Mouse (Mus musculus) ES-Bruce4 (cell line): Measurements from ENCODE around the gene Kcnip4. TPM values are rescaled to one million over a fixed set of nuclear protein-coding genes. Genes with fewer than 3 reads are reported as not detected.

ENCODE experiments used
- H3K27ac ChIP-seq: 2 replicates; pipeline ENCODE4 v1.5.1; 2012; ENCODE audit warnings: low read length, inconsistent platforms; ENCODE audit not compliant: insufficient read depth
- H3K27me3 ChIP-seq: 2 replicates; pipeline ENCODE4 v1.6.1; 2012; ENCODE audit warnings: mild to moderate bottlenecking, low read length, inconsistent platforms; ENCODE audit not compliant: control insufficient read depth, poor library complexity, insufficient read depth, severe bottlenecking
- H3K36me3 ChIP-seq: 2 replicates; pipeline ENCODE4 v1.6.1; 2012; ENCODE audit warnings: inconsistent platforms, mild to moderate bottlenecking, low read length, moderate library complexity; ENCODE audit not compliant: control insufficient read depth, poor library complexity, insufficient read depth, severe bottlenecking
- H3K4me1 ChIP-seq: one replicate; pipeline ENCODE4 v1.8.1; 2011; ENCODE audit warnings: low read length; ENCODE audit not compliant: control insufficient read depth, insufficient read depth
- H3K4me3 ChIP-seq: 2 replicates; pipeline ENCODE4 v1.5.1; 2011; ENCODE audit warnings: low read depth, mild to moderate bottlenecking, low read length
- H3K9ac ChIP-seq: 2 replicates; pipeline ENCODE4 v1.6.1; 2012; ENCODE audit warnings: low read depth, mild to moderate bottlenecking, inconsistent platforms; ENCODE audit not compliant: poor library complexity, severe bottlenecking
- H3K9me3 ChIP-seq: replicated peaks from 2 replicates; pipeline ENCODE4 v1.6.1; 2012; ENCODE audit warnings: mild to moderate bottlenecking, low read length, inconsistent platforms; ENCODE audit not compliant: control insufficient read depth, poor library complexity, insufficient read depth, severe bottlenecking
- CTCF ChIP-seq: IDR thresholded peaks from one replicate; pipeline ENCODE4 v1.8.1; 2011; ENCODE audit warnings: low read depth, low read length
- EP300 ChIP-seq: IDR thresholded peaks from 2 replicates; pipeline ENCODE4 v1.6.1; 2011; ENCODE audit warnings: low read depth, low read length; ENCODE audit not compliant: insufficient read depth
- POLR2A ChIP-seq: IDR thresholded peaks from one replicate; pipeline ENCODE4 v1.8.1; 2011; ENCODE audit warnings: low read length; ENCODE audit not compliant: insufficient read depth
- polyA plus RNA-seq: library from polyadenylated mRNA; stranded (reverse); fragments of >200 nt; gene quantifications from 2 replicates; pipeline ENCODE4 v1.2.4, GENCODE M21; 2011; ENCODE audit warnings: low read depth; ENCODE audit not compliant: missing spikeins, insufficient read depth, insufficient read length

The Kcnip4 gene
- polyA plus RNA-seq, 1 experiment, result not detected

DNA sequence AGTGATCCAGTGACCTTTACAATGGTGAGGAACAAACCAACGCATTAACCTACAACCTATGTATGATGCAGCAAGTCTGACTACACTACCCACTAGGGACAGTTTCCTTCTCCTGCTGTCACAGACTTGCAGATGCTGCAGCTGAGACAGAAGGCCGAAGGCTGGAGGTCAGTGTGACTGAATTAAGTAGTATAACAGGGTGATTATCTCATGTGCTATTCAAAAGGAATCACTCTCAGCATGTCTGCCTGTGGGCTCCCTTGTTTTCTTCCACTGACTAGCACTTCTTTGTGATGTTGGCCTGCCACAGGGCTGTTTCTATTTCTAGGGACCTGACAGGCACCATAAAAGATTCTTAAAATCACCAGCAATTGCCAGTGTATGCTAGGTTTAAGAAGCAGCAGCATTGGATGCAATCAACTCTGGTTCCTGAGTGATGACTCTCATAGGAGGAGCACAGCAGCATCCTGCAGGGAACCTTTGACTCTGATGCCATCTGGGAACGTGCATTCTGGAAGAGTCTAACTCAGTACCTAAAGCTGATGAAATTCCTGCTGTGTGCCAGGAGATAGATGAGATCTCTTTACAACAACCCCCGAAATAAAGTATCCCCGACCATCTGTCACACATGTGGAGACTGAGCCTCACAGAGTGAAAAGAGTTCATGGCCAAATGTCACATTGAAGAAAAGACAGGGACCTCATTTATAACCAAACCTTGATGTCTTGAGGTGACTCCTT lies 1035.0 kb downstream of the Kcnip4 start:
- no peaks in the 10 kb centered on the region for H3K27me3 ChIP-seq
- H3K4me3 ChIP-seq, result no peak overlapping the region
- H3K36me3 ChIP-seq, result no peaks in the 10 kb centered on the region
- no peak overlapping the region for H3K27ac ChIP-seq
- H3K9me3 ChIP-seq, result no peaks in the 10 kb centered on the region
- no peaks in the 10 kb centered on the region for H3K4me1 ChIP-seq
- TF ChIP-seq CTCF (no peak), POLR2A (no peak), EP300 (no peak)
- H3K9ac ChIP-seq, result no peak overlapping the region

DNA sequence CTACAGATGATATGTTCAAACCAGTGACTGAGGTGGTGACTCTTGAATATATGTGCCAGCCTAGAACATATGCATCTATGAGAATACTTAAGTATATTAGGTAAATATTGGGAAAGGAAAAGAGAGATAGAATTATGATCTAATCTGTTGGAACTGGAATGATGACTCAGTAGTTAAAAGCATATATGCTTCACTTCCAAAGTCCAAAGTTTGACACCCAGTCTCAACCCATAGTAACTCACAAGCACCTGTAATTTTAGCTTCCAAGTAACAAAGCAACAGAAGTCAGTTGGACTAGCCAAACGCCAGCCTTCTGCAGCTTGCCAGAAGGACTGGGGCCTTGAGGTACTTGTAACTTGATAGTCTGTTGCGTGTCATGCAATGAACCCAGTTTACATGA lies 1041.6 kb downstream of the Kcnip4 start:
- Histone ChIP-seq H3K9me3 (no peaks in the 10 kb centered on the region), H3K36me3 (no peaks in the 10 kb centered on the region), H3K4me1 (no peaks in the 10 kb centered on the region), H3K27me3 (no peaks in the 10 kb centered on the region), H3K9ac (no peak overlapping the region), H3K27ac (no peak overlapping the region), H3K4me3 (no peak overlapping the region)
- TF ChIP-seq EP300 (no peak), CTCF (no peak), POLR2A (no peak)

DNA sequence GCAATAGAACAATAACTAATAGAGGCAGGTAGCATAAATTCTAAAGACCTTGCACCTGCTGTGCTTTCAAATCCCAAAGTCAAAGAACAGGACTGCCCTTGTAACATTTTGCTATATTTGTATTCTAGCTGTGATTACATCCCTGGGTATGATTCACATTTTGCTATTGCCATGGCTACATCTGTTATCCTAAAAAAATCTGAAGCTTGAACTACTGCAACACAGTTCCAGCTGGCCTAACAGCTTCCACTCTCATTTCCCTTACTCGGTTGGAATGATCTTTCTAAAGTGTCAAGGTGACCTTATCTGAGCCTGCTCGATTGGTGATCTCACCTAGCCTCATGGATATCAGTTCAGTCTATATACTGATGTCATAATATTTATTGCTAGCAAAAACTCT lies 1064.5 kb downstream of the Kcnip4 start:
- no peak for TF ChIP-seq POLR2A
- no peak for TF ChIP-seq EP300
- no peak for TF ChIP-seq CTCF
- no peaks in the 10 kb centered on the region for H3K36me3 ChIP-seq
- H3K27ac ChIP-seq, result no peak overlapping the region
- no peak overlapping the region for H3K9ac ChIP-seq
- no peak overlapping the region for H3K4me3 ChIP-seq
- no peaks in the 10 kb centered on the region for H3K9me3 ChIP-seq
- no peaks in the 10 kb centered on the region for H3K4me1 ChIP-seq
- H3K27me3 ChIP-seq, result no peaks in the 10 kb centered on the region

DNA sequence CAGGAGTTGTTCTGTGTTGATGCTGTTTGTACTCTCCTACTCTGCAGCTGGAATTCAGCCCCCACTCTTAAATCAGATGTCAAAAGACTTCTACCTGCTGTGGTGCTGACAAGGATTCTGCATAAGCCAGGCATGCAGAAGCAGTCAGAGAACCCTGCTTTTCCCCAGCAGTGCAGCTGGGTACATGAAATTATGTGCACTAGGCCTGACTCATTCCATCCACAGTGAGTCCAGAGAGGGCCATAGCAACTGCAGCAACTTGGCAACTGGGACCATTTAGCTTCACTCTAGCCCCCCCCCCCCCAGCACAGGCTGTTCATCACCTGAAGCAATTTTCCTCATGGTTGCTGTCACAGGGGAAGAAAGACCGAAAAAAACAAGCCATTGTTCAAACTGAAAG lies 1075.8 kb downstream of the Kcnip4 start:
- Histone ChIP-seq H3K27ac (no peak overlapping the region), H3K4me1 (no peaks in the 10 kb centered on the region), H3K4me3 (no peak overlapping the region), H3K36me3 (no peaks in the 10 kb centered on the region), H3K9me3 (no peaks in the 10 kb centered on the region), H3K9ac (no peak overlapping the region), H3K27me3 (no peaks in the 10 kb centered on the region)
- TF ChIP-seq CTCF, result no peak
- TF ChIP-seq EP300, result no peak

DNA sequence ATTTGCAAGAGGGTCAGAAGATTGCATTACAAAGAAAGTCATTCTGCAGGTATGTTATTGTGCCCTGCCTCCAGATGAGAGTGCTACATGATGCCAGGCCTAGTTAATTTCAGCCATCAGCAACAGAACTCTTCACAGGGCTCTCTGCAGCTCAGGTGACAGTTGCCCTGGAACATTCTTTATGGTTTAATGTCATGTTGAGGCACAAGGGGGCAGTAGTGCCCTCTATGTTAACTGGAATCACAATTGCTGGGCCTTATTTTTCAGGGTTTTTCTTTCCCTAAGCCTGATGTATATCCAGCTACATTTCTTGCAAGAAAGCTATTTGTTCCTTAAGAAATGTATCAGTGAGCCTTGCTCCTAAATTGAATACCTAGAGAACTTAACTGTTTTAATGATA lies 1094.2 kb downstream of the Kcnip4 start:
- Histone ChIP-seq H3K4me3 (no peak overlapping the region), H3K9ac (no peak overlapping the region), H3K36me3 (no peaks in the 10 kb centered on the region), H3K27me3 (no peaks in the 10 kb centered on the region), H3K9me3 (no peaks in the 10 kb centered on the region), H3K4me1 (no peaks in the 10 kb centered on the region), H3K27ac (no peak overlapping the region)
- TF ChIP-seq POLR2A (no peak), CTCF (no peak), EP300 (no peak)

DNA sequence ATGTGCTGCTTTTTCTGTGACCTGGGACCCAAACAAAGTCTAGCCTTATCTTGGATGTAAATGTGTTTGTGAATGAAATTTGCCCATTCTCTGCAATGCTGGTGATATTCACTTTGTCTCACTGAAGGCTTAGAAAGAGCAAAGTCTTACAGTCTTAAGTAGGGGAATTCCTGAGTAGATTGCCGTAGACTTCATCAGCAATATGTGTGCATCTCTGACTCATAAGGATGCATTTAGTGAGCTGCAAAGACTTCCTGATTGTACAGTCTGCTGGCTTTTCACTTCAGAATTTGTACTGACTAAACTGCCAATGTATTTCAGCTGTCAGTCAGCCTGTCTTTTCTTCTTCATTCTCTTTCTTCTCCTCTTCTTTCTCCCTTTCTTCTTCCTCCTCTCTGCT lies 1102.8 kb downstream of the Kcnip4 start:
- H3K27me3 ChIP-seq, result no peaks in the 10 kb centered on the region
- no peaks in the 10 kb centered on the region for H3K36me3 ChIP-seq
- no peak overlapping the region for H3K9ac ChIP-seq
- H3K9me3 ChIP-seq, result no peaks in the 10 kb centered on the region
- H3K4me3 ChIP-seq, result no peak overlapping the region
- no peak for TF ChIP-seq CTCF
- no peak for TF ChIP-seq POLR2A
- no peak for TF ChIP-seq EP300
- no peaks in the 10 kb centered on the region for H3K4me1 ChIP-seq
- H3K27ac ChIP-seq, result no peak overlapping the region
